Mouse (Mus musculus) stomach, embryonic 15.5 days (tissue): ENCODE data around the gene Scaf4. TPM values are rescaled to one million over a fixed set of nuclear protein-coding genes. Genes with fewer than 3 reads are reported as not detected.

Experiments used
- ATAC-seq: fragments of 200-750 bp; cut with Nextera tagmentation; 2 replicates; pipeline ENCODE4 v1.8.0; 2017; ENCODE audit warnings: low read depth, moderate number of reproducible peaks, moderate TSS enrichment; ENCODE audit not compliant: insufficient read depth, low FRiP score
- H3K27ac ChIP-seq: fragments of 300-500 bp; sonication (generic); 2 replicates; pipeline ENCODE4 v1.5.1; 2015; ENCODE audit warnings: mild to moderate bottlenecking, inconsistent platforms
- H3K27me3 ChIP-seq: fragments of 300-500 bp; sonication (generic); replicated peaks from 2 replicates; pipeline ENCODE4 v1.6.1; 2015; ENCODE audit warnings: inconsistent platforms
- H3K36me3 ChIP-seq: fragments of 300-500 bp; sonication (generic); 2 replicates; pipeline ENCODE4 v1.6.1; 2015; ENCODE audit warnings: inconsistent platforms
- H3K4me1 ChIP-seq: fragments of 300-500 bp; sonication (generic); 2 replicates; pipeline ENCODE4 v1.6.1; 2015; ENCODE audit warnings: inconsistent platforms
- H3K4me2 ChIP-seq: fragments of 300-500 bp; sonication (generic); 2 replicates; pipeline ENCODE4 v1.6.1; 2015; ENCODE audit warnings: mild to moderate bottlenecking, inconsistent platforms
- H3K4me3 ChIP-seq: fragments of 300-500 bp; sonication (generic); replicated peaks from 2 replicates; pipeline ENCODE4 v1.5.1; 2015; ENCODE audit warnings: inconsistent platforms
- H3K9ac ChIP-seq: fragments of 300-500 bp; sonication (generic); 2 replicates; pipeline ENCODE4 v1.6.1; 2015; ENCODE audit warnings: inconsistent platforms
- H3K9me3 ChIP-seq: fragments of 300-500 bp; sonication (generic); 2 replicates; pipeline ENCODE4 v1.6.1; 2016; ENCODE audit warnings: inconsistent platforms
- WGBS: fragments of 180-500 bp; shearing (Covaris S2); methylation state at CpG from one replicate; pipeline ENCODE4 v1.1.7; 2015; 5-methylcytosine and 5-hydroxymethylcytosine counted together
- polyA plus RNA-seq: library from polyadenylated mRNA; unstranded; fragments of >200 nt; fragmentation: Nextera tagmentation; extraction: Ambion mirVana; gene quantifications from 2 replicates; pipeline ENCODE4 v1.2.1, GENCODE M21; 2015

Gene Scaf4
- polyA plus RNA-seq, 1 experiment from 2014 or later, result 22.2 TPM

DNA sequence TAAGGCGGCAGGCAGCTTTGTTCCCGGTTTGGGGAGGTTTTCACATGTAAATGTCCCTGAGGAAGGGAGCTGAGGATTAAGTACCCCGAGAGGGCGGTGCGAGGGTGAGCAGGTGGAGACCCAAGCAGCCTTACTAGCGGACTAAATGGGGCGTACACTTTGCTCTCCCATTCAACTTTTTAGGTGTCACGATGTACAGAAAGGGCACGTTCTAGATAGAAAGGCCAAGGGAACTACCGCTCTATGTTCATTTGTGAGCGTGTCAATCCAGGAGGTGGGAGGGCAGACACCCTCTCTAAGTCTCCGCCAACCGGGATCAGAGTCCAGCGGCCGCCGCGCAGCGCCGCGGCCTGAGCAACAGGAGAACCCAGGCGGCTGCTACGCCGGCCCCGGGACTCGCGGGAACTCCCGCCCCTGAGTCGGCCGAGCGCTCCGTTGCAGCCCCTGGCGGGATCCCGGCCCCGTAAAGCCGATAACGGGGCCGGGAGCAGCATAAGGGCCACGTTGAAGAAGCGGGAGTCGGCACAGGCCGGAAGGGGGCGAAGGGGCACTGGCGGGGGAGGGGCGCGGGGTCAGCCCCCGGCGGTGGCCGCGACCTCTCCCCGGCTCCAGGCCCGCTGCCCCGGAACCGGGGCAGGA lies 918 bp downstream of the Scaf4 start:
- Histone ChIP-seq H3K4me3 (peak overlapping the region; percentile 98), H3K9ac (peak overlapping the region; percentile 97), H3K4me1 (peaks cover 38% of the 10 kb centered on the region; the same call in 1 of the 2 replicates), H3K4me2 (peak overlapping the region; percentile 82), H3K36me3 (no peaks in the 10 kb centered on the region), H3K27me3 (no peaks in the 10 kb centered on the region), H3K9me3 (no peaks in the 10 kb centered on the region), H3K27ac (peak overlapping the region; percentile 94)
- 0% methylated on average over 51 of the region's 53 CpGs for WGBS
- ATAC-seq, result peak; percentile 32; the same call in 1 of the 2 replicates

- Histone ChIP-seq H3K27ac (no peak overlapping the region), H3K9me3 (no peaks in the 10 kb centered on the region), H3K9ac (peak overlapping the region; percentile 97), H3K36me3 (no peaks in the 10 kb centered on the region), H3K27me3 (no peaks in the 10 kb centered on the region), H3K4me1 (peaks cover 38% of the 10 kb centered on the region; the same call in 1 of the 2 replicates), H3K4me3 (peak overlapping the region; percentile 98), H3K4me2 (peak overlapping the region; percentile 82)
- no peak for ATAC-seq
- 34% methylated on average over 14 of the region's 14 CpGs for WGBS
Measured at GRCm38 (mm10) chr16:90282620-90283265, 1.6 kb downstream of the Scaf4 start.

GRCm38 (mm10) chr16:90281406-90281805 lies 2.9 kb downstream of the Scaf4 start:
- peaks cover 38% of the 10 kb centered on the region; the same call in 1 of the 2 replicates for H3K4me1 ChIP-seq
- H3K9me3 ChIP-seq, result no peaks in the 10 kb centered on the region
- 87% methylated on average over 9 of the region's 9 CpGs for WGBS
- H3K27me3 ChIP-seq, result no peaks in the 10 kb centered on the region
- H3K4me3 ChIP-seq, result no peak overlapping the region
- H3K36me3 ChIP-seq, result no peaks in the 10 kb centered on the region
- H3K27ac ChIP-seq, result no peak overlapping the region
- no peak overlapping the region; the same call in 1 of the 2 replicates for H3K4me2 ChIP-seq
- H3K9ac ChIP-seq, result no peak overlapping the region
- no peak for ATAC-seq

- Histone ChIP-seq H3K27me3 (no peaks in the 10 kb centered on the region), H3K27ac (no peak overlapping the region), H3K4me2 (no peak overlapping the region; the same call in 1 of the 2 replicates), H3K9me3 (no peaks in the 10 kb centered on the region), H3K4me1 (peaks cover 38% of the 10 kb centered on the region; the same call in 1 of the 2 replicates), H3K9ac (no peak overlapping the region), H3K36me3 (no peaks in the 10 kb centered on the region), H3K4me3 (no peak overlapping the region)
- no peak for ATAC-seq
- WGBS, result 73% methylated on average over 5 of the region's 5 CpGs
Measured at GRCm38 (mm10) chr16:90280989-90281388, 3.3 kb downstream of the Scaf4 start.

DNA sequence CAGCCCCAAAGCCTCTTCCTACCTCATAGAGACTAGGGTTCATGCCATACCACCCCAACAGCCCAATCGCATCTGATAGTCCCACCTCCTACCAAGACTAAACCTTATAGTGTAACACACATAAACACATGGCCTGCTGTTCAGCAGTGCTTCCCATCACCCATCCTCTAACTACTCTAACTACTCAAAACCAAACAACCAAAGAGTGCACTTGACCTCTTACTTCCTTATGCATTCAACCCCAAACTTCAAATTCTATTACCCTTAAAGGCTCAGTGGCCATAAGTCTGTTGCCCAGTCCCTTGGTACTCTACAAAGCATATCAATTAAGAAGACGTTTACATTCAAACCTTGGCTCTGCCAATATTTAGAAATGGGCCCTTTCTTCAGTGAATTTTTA lies 3.8 kb downstream of the Scaf4 start:
- no peak for ATAC-seq
- Histone ChIP-seq H3K9ac (no peak overlapping the region), H3K9me3 (no peaks in the 10 kb centered on the region), H3K27ac (no peak overlapping the region), H3K4me1 (peaks cover 38% of the 10 kb centered on the region; the same call in 1 of the 2 replicates), H3K36me3 (no peaks in the 10 kb centered on the region), H3K4me2 (no peak overlapping the region), H3K27me3 (no peaks in the 10 kb centered on the region), H3K4me3 (no peak overlapping the region)
- WGBS, result 44% methylated on average over 2 of the region's 2 CpGs

GRCm38 (mm10) chr16:90279058-90279457 lies 5.2 kb downstream of the Scaf4 start:
- no peaks in the 10 kb centered on the region for H3K36me3 ChIP-seq
- no peak overlapping the region for H3K4me3 ChIP-seq
- ATAC-seq, result no peak
- no peak overlapping the region for H3K4me2 ChIP-seq
- H3K4me1 ChIP-seq, result peaks cover 32% of the 10 kb centered on the region; the same call in 1 of the 2 replicates
- no peak overlapping the region for H3K27ac ChIP-seq
- no peak overlapping the region for H3K9ac ChIP-seq
- H3K27me3 ChIP-seq, result no peaks in the 10 kb centered on the region
- H3K9me3 ChIP-seq, result no peaks in the 10 kb centered on the region
- WGBS, result 43% methylated on average over 6 of the region's 6 CpGs

GRCm38 (mm10) chr16:90275521-90275920 lies 8.8 kb downstream of the Scaf4 start:
- Histone ChIP-seq H3K27me3 (no peaks in the 10 kb centered on the region), H3K36me3 (no peaks in the 10 kb centered on the region), H3K9ac (no peak overlapping the region), H3K4me3 (no peak overlapping the region), H3K4me2 (no peak overlapping the region), H3K4me1 (0 out of 2 replicates have a peak, but pooled peaks cover 7% of the 10 kb centered on the region), H3K9me3 (no peaks in the 10 kb centered on the region), H3K27ac (no peak overlapping the region)
- WGBS, result 83% methylated on average over 6 of the region's 6 CpGs
- ATAC-seq, result no peak

GRCm38 (mm10) chr16:90266581-90266980 lies 17.7 kb downstream of the Scaf4 start:
- WGBS, result 16% methylated on average over 1 of the region's 1 CpGs
- no peaks in the 10 kb centered on the region for H3K9me3 ChIP-seq
- 0 out of 2 replicates have a peak, but pooled peaks cover 6% of the 10 kb centered on the region for H3K4me1 ChIP-seq
- no peak for ATAC-seq
- H3K36me3 ChIP-seq, result no peaks in the 10 kb centered on the region
- no peak overlapping the region for H3K9ac ChIP-seq
- no peak overlapping the region for H3K27ac ChIP-seq
- no peak overlapping the region for H3K4me2 ChIP-seq
- no peak overlapping the region for H3K4me3 ChIP-seq
- H3K27me3 ChIP-seq, result no peaks in the 10 kb centered on the region

GRCm38 (mm10) chr16:90265106-90265505 lies 19.2 kb downstream of the Scaf4 start:
- Histone ChIP-seq H3K4me3 (no peak overlapping the region), H3K27ac (no peak overlapping the region), H3K36me3 (0 out of 2 replicates have a peak, but pooled peaks cover 5% of the 10 kb centered on the region), H3K9ac (no peak overlapping the region), H3K4me2 (no peak overlapping the region), H3K9me3 (no peaks in the 10 kb centered on the region), H3K27me3 (no peaks in the 10 kb centered on the region), H3K4me1 (0 out of 2 replicates have a peak, but pooled peaks cover 6% of the 10 kb centered on the region)
- WGBS, result 52% methylated on average over 1 of the region's 1 CpGs
- ATAC-seq, result no peak

- H3K9ac ChIP-seq, result no peak overlapping the region
- ATAC-seq, result peak; percentile 77
- H3K4me3 ChIP-seq, result no peak overlapping the region
- 0 out of 2 replicates have a peak, but pooled peaks cover 5% of the 10 kb centered on the region for H3K36me3 ChIP-seq
- no peaks in the 10 kb centered on the region for H3K27me3 ChIP-seq
- H3K4me2 ChIP-seq, result no peak overlapping the region
- H3K9me3 ChIP-seq, result no peaks in the 10 kb centered on the region
- no peak overlapping the region for H3K27ac ChIP-seq
- H3K4me1 ChIP-seq, result 0 out of 2 replicates have a peak, but pooled peaks cover 6% of the 10 kb centered on the region
- 59% methylated on average over 5 of the region's 5 CpGs for WGBS
Measured at GRCm38 (mm10) chr16:90264021-90264420, 20.3 kb downstream of the Scaf4 start.

- Histone ChIP-seq H3K9ac (no peak overlapping the region), H3K4me1 (0 out of 2 replicates have a peak, but pooled peaks cover 2% of the 10 kb centered on the region), H3K9me3 (no peaks in the 10 kb centered on the region), H3K27me3 (no peaks in the 10 kb centered on the region), H3K4me2 (no peak overlapping the region), H3K4me3 (no peak overlapping the region), H3K27ac (no peak overlapping the region), H3K36me3 (peaks cover 13% of the 10 kb centered on the region; the same call in 1 of the 2 replicates)
- WGBS, result 94% methylated on average over 2 of the region's 2 CpGs
- no peak for ATAC-seq
Measured at GRCm38 (mm10) chr16:90261791-90262190, 22.5 kb downstream of the Scaf4 start.

DNA sequence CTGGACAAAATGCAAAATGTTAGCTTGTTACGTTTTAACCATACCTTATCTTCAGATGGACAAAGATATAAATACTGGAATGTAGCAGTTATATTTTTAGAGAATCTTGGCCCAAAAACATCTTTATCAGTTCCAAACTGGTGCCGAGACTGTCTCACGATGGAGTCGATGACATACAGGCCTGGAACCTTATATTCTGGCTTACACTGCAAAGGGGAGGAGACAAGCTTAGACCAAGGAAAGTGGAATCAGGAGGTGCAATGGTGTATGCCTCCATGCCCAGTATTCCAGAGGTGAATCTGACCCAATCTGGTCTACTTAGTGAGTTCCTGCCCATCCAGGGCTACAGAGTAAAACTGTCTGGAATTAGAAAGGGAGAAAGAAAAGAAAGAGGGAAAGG lies 24.2 kb downstream of the Scaf4 start:
- WGBS, result 76% methylated on average over 4 of the region's 4 CpGs
- H3K36me3 ChIP-seq, result peaks cover 17% of the 10 kb centered on the region
- H3K4me1 ChIP-seq, result no peaks in the 10 kb centered on the region
- no peak overlapping the region for H3K27ac ChIP-seq
- H3K4me3 ChIP-seq, result no peak overlapping the region
- H3K9me3 ChIP-seq, result no peaks in the 10 kb centered on the region
- H3K27me3 ChIP-seq, result no peaks in the 10 kb centered on the region
- no peak for ATAC-seq
- H3K4me2 ChIP-seq, result no peak overlapping the region
- no peak overlapping the region for H3K9ac ChIP-seq
